Mouse (Mus musculus): ENCODE measurements around the gene Iqcb1.
"Not testable (repeated sequence)": the region's sequence is repeated elsewhere in the genome, so short reads cannot be mapped to it uniquely, and the experiment has no call there.

The Iqcb1 gene

GRCm38 (mm10) chr16:36828054-36828786 lies at the start of gene Iqcb1:
Gene Iqcb1 (plus strand): TSS chr16:36828385.
- DNase-seq = peak; percentile 88 to 89

GRCm38 (mm10) chr16:36784146-36784545 lies 44.0 kb upstream of the Iqcb1 start:
- DNase-seq = peak in 1 of 2 experiments; percentile 20

- DNase-seq = peak; percentile 86
These were observed 43.4 kb upstream of the Iqcb1 start, which contains the start of gene Slc15a2 for GRCm38 (mm10) chr16:36784594-36785313. Gene Slc15a2 (minus strand): TSS chr16:36784962.

- no peak for DNase-seq
These were observed 41.7 kb upstream of the Iqcb1 start for GRCm38 (mm10) chr16:36786466-36786865.

- DNase-seq = no peak
These were observed 38.0 kb upstream of the Iqcb1 start for GRCm38 (mm10) chr16:36790166-36790565.

- no peak for DNase-seq
These were observed 33.2 kb upstream of the Iqcb1 start for GRCm38 (mm10) chr16:36794976-36795375.

- no peak for DNase-seq
These were observed 29.9 kb upstream of the Iqcb1 start for GRCm38 (mm10) chr16:36798334-36798733.

GRCm38 (mm10) chr16:36802361-36802760 lies 25.8 kb upstream of the Iqcb1 start:
- DNase-seq = peak in 1 of 2 experiments; percentile 12

GRCm38 (mm10) chr16:36808616-36809015 lies 19.6 kb upstream of the Iqcb1 start:
- no peak for DNase-seq

GRCm38 (mm10) chr16:36813680-36814079 lies 14.5 kb upstream of the Iqcb1 start:
- DNase-seq = no peak

- DNase-seq = no peak
These were observed 11.3 kb upstream of the Iqcb1 start for GRCm38 (mm10) chr16:36816916-36817315.

- DNase-seq = peak; percentile 82 to 83
These were observed 10.8 kb upstream of the Iqcb1 start for GRCm38 (mm10) chr16:36817321-36817926.

- no peak for DNase-seq
These were observed 8.2 kb upstream of the Iqcb1 start for GRCm38 (mm10) chr16:36820016-36820415.

- DNase-seq = no peak
These were observed 7.4 kb upstream of the Iqcb1 start for GRCm38 (mm10) chr16:36820747-36821146.

- DNase-seq = no peak
These were observed 6.7 kb upstream of the Iqcb1 start for GRCm38 (mm10) chr16:36821474-36821873.

GRCm38 (mm10) chr16:36827611-36828053 lies 553 bp upstream of the Iqcb1 start:
- DNase-seq = no peak

- no peak for DNase-seq
These were observed 635 bp downstream of the Iqcb1 start for GRCm38 (mm10) chr16:36828820-36829219.

GRCm38 (mm10) chr16:36846894-36847293 lies 18.7 kb downstream of the Iqcb1 start:
- not testable (repeated sequence) for DNase-seq

GRCm38 (mm10) chr16:36851202-36851601 lies 23.0 kb downstream of the Iqcb1 start:
- no peak for DNase-seq

GRCm38 (mm10) chr16:36863585-36863984 lies 35.4 kb downstream of the Iqcb1 start:
- DNase-seq = no peak

- DNase-seq = no peak
These were observed 41.3 kb downstream of the Iqcb1 start for GRCm38 (mm10) chr16:36869442-36869841.

GRCm38 (mm10) chr16:36874583-36875275 lies 46.5 kb downstream of the Iqcb1 start, which contains the start of the genes Eaf2 and Golgb1:
Gene Eaf2 (minus strand): TSS chr16:36875003.
Gene Golgb1 (plus strand): TSS chr16:36875140.
- peak; percentile 96 for DNase-seq

Measured in cerebellum, postnatal 14 days (tissue).